Mouse (Mus musculus) sigmoid colon, adult 10 weeks (tissue): ENCODE results near the gene Npr3. TPM values are rescaled to one million over a fixed set of nuclear protein-coding genes. Genes with fewer than 3 reads are reported as not detected.

Experiments
- polyA plus RNA-seq: library from polyadenylated mRNA; stranded (reverse); fragments of 350-450 nt; fragmentation: Illumina TruSeq; extraction: RNeasy Lipid Tissue Mini Kit (QIAGEN cat#74804); gene quantifications from one replicate; pipeline ENCODE4 v1.2.3, GENCODE M21; 2014; ENCODE audit warnings: low read depth, low replicate concordance

The Npr3 gene
- 1.5 TPM for polyA plus RNA-seq

DNA sequence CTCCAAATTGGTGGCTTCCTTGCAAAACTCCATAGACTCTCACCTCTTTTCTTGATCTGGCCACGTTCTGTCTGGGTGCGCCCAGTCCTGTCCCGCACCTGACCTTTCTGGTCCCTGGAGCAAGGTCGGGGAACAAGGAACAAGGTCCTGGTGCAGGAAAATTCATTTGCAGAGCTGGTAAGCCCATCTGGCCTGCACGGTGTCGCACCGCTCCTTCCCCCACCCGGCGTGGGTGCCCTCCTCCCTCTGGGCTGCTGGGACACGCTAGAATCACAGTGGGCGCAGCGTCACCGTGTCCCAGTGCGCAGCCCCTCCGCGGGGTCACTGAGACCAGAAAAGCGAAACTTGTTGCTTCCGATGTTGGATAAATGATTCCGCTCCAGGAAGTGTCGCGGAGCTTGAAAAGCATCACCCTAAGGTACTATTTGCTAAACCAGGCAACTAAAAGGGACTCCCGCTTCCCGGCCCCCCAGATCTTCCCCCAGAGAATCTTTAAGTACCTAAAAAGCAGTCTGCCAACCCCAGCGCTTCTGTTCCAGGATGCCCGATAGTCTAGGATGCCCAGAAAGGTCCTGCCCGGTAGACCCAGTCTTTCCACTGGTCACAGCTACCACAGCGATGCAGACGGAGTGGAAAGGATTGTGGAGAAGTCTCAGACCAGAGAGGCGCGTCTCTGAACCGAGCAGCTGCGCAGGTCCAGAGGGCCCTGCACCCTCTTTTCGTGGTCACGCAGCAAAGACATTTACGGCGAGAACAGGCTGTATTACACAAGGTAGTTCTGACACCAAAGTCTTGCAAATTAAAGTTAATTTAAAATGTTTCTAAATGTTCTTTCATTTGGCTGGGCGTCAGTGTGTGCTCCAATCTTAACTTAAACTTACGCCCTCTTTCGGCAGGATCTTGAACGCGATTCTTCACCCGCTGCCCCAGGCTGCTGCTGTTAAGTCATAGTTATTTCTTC is at the start of gene Npr3:
Npr3 (minus strand) TSS at position 717 of the 961 bp plus-strand sequence.

Other genes with a start within 250 kb of the Npr3 start
- 357 TPM for gene Sub1, start 89.7 kb upstream of the Npr3 start, polyA plus RNA-seq
- 209 TPM for gene Zfr, start 210.5 kb upstream of the Npr3 start, polyA plus RNA-seq